ENCODE assay signal across 20 mouse cellular contexts in genomic region chr2:31101285-31101684, GRCm38 (mm10). TPM values are rescaled to one million over a fixed set of nuclear protein-coding genes. Genes with fewer than 3 reads are reported as not detected.
DNase-seq lines count a peak whose midpoint lies in the region; ATAC-seq and TF ChIP-seq lines count a peak whose summit lies in the region.
"Had no signal": no experiment of that assay in that cellular context is flagged by ENCODE, and none has a peak within 500 bp of the region (broad histone marks: within the 10 kb centered on the region; RNA-seq: fewer than 3 reads in every experiment).

No protein-coding gene starts in this region.

- peak overlapping the region; percentile 38 for H3K4me2 ChIP-seq in heart, embryonic 12.5 days
- 0 out of 2 replicates have a peak overlapping the region, but pooled peaks have one; percentile 27 for H3K4me2 ChIP-seq in lung, embryonic 14.5 days
- no peak overlapping the region for H3K4me2 ChIP-seq in intestine, embryonic 15.5 days (replicated peaks)
- H3K4me2 ChIP-seq in stomach, embryonic 14.5 days (replicated peaks; ENCODE audit: low read depth, low read length): no peak overlapping the region
- no peak overlapping the region for H3K4me2 ChIP-seq in kidney, embryonic 14.5 days (replicated peaks; ENCODE audit: low read depth, low read length)
- H3K4me2 ChIP-seq: embryonic facial prominence, embryonic 12.5 days; liver, embryonic 11.5 days; neural tube, embryonic 13.5 days had no signal

- TF ChIP-seq CTCF in lung, embryonic 14.5 days (IDR thresholded peaks at IDR 0.05; ENCODE audit: low read depth): no peak

- DNase-seq in heart, adult 8-10 months (ENCODE audit: low spot score): no peak
- no peak for DNase-seq in lung, embryonic 14.5 days
- no peak for DNase-seq in lung, postnatal 14 days
- no peak for DNase-seq in thymus, postnatal 10 days (ENCODE audit: low spot score in 2 of 2)
- DNase-seq: adrenal gland, postnatal 36 days; cerebellum, adult 8-10 months; kidney, adult 9 months; lung, postnatal 10 days had no signal

- WGBS in heart, embryonic 12.5 days: 33% methylated on average over 3 of the region's 3 CpGs
- 38% methylated on average over 3 of the region's 3 CpGs for WGBS in lung, embryonic 14.5 days
- WGBS in intestine, embryonic 15.5 days: 52% methylated on average over 3 of the region's 3 CpGs
- WGBS in stomach, embryonic 14.5 days: 66% methylated on average over 3 of the region's 3 CpGs
- 92% methylated on average over 3 of the region's 3 CpGs for WGBS in kidney, embryonic 14.5 days

- peak; percentile 36; the same call in 1 of the 2 replicates for ATAC-seq in heart, embryonic 12.5 days (ENCODE audit: insufficient number of reproducible peaks, low FRiP score)
- ATAC-seq in lung, embryonic 14.5 days (ENCODE audit: insufficient read depth): no peak
- no peak for ATAC-seq in intestine, embryonic 15.5 days
- ATAC-seq in stomach, embryonic 14.5 days (ENCODE audit: insufficient number of reproducible peaks, insufficient read depth, low FRiP score, low read depth): no peak
- ATAC-seq in kidney, embryonic 14.5 days (ENCODE audit: low FRiP score, low TSS enrichment): no peak
- ATAC-seq: activated CD4-positive, CD25-positive, alpha-beta regulatory T cell, adult 4 months; forebrain, embryonic 16.5 days; hindbrain, postnatal 0 days; Patski had no signal

- peaks cover 17% of the 10 kb centered on the region for H3K36me3 ChIP-seq in heart, embryonic 12.5 days
- 0 out of 2 replicates have a peak, but pooled peaks cover 3% of the 10 kb centered on the region for H3K36me3 ChIP-seq in lung, embryonic 14.5 days (ENCODE audit: insufficient read depth)
- no peaks in the 10 kb centered on the region; the same call in 1 of the 2 replicates for H3K36me3 ChIP-seq in intestine, embryonic 15.5 days
- no peaks in the 10 kb centered on the region; the same call in 1 of the 2 replicates for H3K36me3 ChIP-seq in stomach, embryonic 14.5 days (ENCODE audit: control insufficient read depth, insufficient read depth, low read length)
- no peaks in the 10 kb centered on the region for H3K36me3 ChIP-seq in kidney, embryonic 14.5 days (ENCODE audit: control insufficient read depth, insufficient read depth, low read length)
- H3K36me3 ChIP-seq: embryonic facial prominence, embryonic 12.5 days had no signal

- no peak overlapping the region for H3K9ac ChIP-seq in heart, embryonic 12.5 days
- no peak overlapping the region for H3K9ac ChIP-seq in lung, embryonic 14.5 days
- H3K9ac ChIP-seq in intestine, embryonic 15.5 days: no peak overlapping the region
- no peak overlapping the region for H3K9ac ChIP-seq in stomach, embryonic 14.5 days (replicated peaks; ENCODE audit: low read depth, low read length)
- no peak overlapping the region for H3K9ac ChIP-seq in kidney, embryonic 14.5 days (ENCODE audit: low read depth, low read length)
- H3K9ac ChIP-seq: embryonic facial prominence, embryonic 12.5 days; neural tube, embryonic 13.5 days had no signal

- H3K9me3 ChIP-seq in heart, embryonic 12.5 days (replicated peaks): 0 out of 2 replicates have a peak, but pooled peaks cover 3% of the 10 kb centered on the region
- H3K9me3 ChIP-seq in lung, embryonic 14.5 days (ENCODE audit: low read depth, low read length): no peaks in the 10 kb centered on the region
- H3K9me3 ChIP-seq in intestine, embryonic 15.5 days: no peaks in the 10 kb centered on the region
- peaks cover 4% of the 10 kb centered on the region; the same call in 1 of the 2 replicates for H3K9me3 ChIP-seq in stomach, embryonic 14.5 days (ENCODE audit: control insufficient read depth, low read depth, low read length)
- H3K9me3 ChIP-seq in kidney, embryonic 14.5 days (ENCODE audit: control insufficient read depth, low read length): no peaks in the 10 kb centered on the region
- H3K9me3 ChIP-seq: embryonic facial prominence, embryonic 12.5 days; midbrain, embryonic 10.5 days; neural tube, embryonic 13.5 days had no signal

- H3K4me3 ChIP-seq in heart, embryonic 12.5 days: no peak overlapping the region
- no peak overlapping the region for H3K4me3 ChIP-seq in lung, embryonic 14.5 days (ENCODE audit: low read depth, low read length)
- no peak overlapping the region for H3K4me3 ChIP-seq in intestine, embryonic 15.5 days (replicated peaks)
- H3K4me3 ChIP-seq in stomach, embryonic 14.5 days (ENCODE audit: low read depth, low read length): no peak overlapping the region
- no peak overlapping the region for H3K4me3 ChIP-seq in kidney, embryonic 14.5 days (ENCODE audit: low read length)
- H3K4me3 ChIP-seq: embryonic facial prominence, embryonic 12.5 days; midbrain, embryonic 10.5 days; neural tube, embryonic 13.5 days had no signal

- H3K27ac ChIP-seq in heart, embryonic 12.5 days (ENCODE audit: poor library complexity, severe bottlenecking): no peak overlapping the region
- 0 out of 2 replicates have a peak overlapping the region, but pooled peaks have one; percentile 9 for H3K27ac ChIP-seq in lung, embryonic 14.5 days (ENCODE audit: low read depth)
- H3K27ac ChIP-seq in intestine, embryonic 15.5 days: 0 out of 2 replicates have a peak overlapping the region, but pooled peaks have one; percentile 2
- 0 out of 2 replicates have a peak overlapping the region, but pooled peaks have one; percentile 22 for H3K27ac ChIP-seq in stomach, embryonic 14.5 days (ENCODE audit: low read length)
- no peak overlapping the region for H3K27ac ChIP-seq in kidney, embryonic 14.5 days (ENCODE audit: low read depth, low read length)
- H3K27ac ChIP-seq: embryonic facial prominence, embryonic 12.5 days; hindbrain, postnatal 0 days; midbrain, embryonic 10.5 days; neural tube, embryonic 13.5 days had no signal

- no peaks in the 10 kb centered on the region for H3K27me3 ChIP-seq in heart, embryonic 12.5 days (replicated peaks)
- H3K27me3 ChIP-seq in lung, embryonic 14.5 days (ENCODE audit: insufficient read depth, low read length): no peaks in the 10 kb centered on the region
- H3K27me3 ChIP-seq in intestine, embryonic 15.5 days (replicated peaks): no peaks in the 10 kb centered on the region
- no peaks in the 10 kb centered on the region for H3K27me3 ChIP-seq in stomach, embryonic 14.5 days (ENCODE audit: control insufficient read depth, insufficient read depth, low read length)
- H3K27me3 ChIP-seq in kidney, embryonic 14.5 days (ENCODE audit: control insufficient read depth, insufficient read depth, low read length): no peaks in the 10 kb centered on the region
- H3K27me3 ChIP-seq: embryonic facial prominence, embryonic 12.5 days; neural tube, embryonic 13.5 days; Patski had no signal

- H3K4me1 ChIP-seq in heart, embryonic 12.5 days (replicated peaks): peaks cover 25% of the 10 kb centered on the region
- H3K4me1 ChIP-seq in lung, embryonic 14.5 days (ENCODE audit: insufficient read depth): 0 out of 2 replicates have a peak, but pooled peaks cover 7% of the 10 kb centered on the region
- peaks cover 7% of the 10 kb centered on the region for H3K4me1 ChIP-seq in intestine, embryonic 15.5 days (replicated peaks)
- H3K4me1 ChIP-seq in stomach, embryonic 14.5 days (ENCODE audit: control insufficient read depth, insufficient read depth, low read length): peaks cover 7% of the 10 kb centered on the region; the same call in 1 of the 2 replicates
- peaks cover 5% of the 10 kb centered on the region; the same call in 1 of the 2 replicates for H3K4me1 ChIP-seq in kidney, embryonic 14.5 days (ENCODE audit: control insufficient read depth, insufficient read depth, low read length)
- H3K4me1 ChIP-seq: midbrain, embryonic 10.5 days had no signal

RNA-seq across cellular contexts. Expression of gene Fnbp1, which starts 40.5 kb away (rescaled TPM):
- 21.4 and 23.8 TPM in 2 replicates for polyA plus RNA-seq in heart, embryonic 12.5 days (2016; fragmentation: Nextera tagmentation; extraction: Ambion mirVana)
- 10 to 100 TPM; 47.2 to 63.1 (median 52.7) TPM for total RNA-seq in heart, adult 8-10 months (2022)
- 16.8 and 21.1 TPM in 2 replicates for polyA plus RNA-seq in lung, embryonic 14.5 days (2014; fragmentation: Nextera tagmentation; extraction: Ambion mirVana)
- 22.7 and 27.3 TPM in 2 replicates for polyA plus RNA-seq in intestine, embryonic 15.5 days (2015; fragmentation: Nextera tagmentation; extraction: Ambion mirVana)
- polyA plus RNA-seq in stomach, embryonic 14.5 days (2014; fragmentation: Nextera tagmentation; extraction: Ambion mirVana): 36.5 and 39.2 TPM in 2 replicates
- polyA plus RNA-seq in kidney, embryonic 14.5 days (2014; fragmentation: Nextera tagmentation; extraction: Ambion mirVana): 12.2 and 24.1 TPM in 2 replicates

RNA-seq across cellular contexts. Expression of gene Gpr107, which starts 50.8 kb away (rescaled TPM):
- polyA plus RNA-seq in heart, embryonic 12.5 days (2016; fragmentation: Nextera tagmentation; extraction: Ambion mirVana): 37.4 and 40.4 TPM in 2 replicates
- 10 to 100 TPM; 27.1 to 34.5 (median 29.8) TPM for total RNA-seq in heart, adult 8-10 months (2022)
- polyA plus RNA-seq in lung, embryonic 14.5 days (2014; fragmentation: Nextera tagmentation; extraction: Ambion mirVana): 23.6 and 24.9 TPM in 2 replicates
- polyA plus RNA-seq in intestine, embryonic 15.5 days (2015; fragmentation: Nextera tagmentation; extraction: Ambion mirVana): 30.0 and 31.1 TPM in 2 replicates
- 33.5 and 39.8 TPM in 2 replicates for polyA plus RNA-seq in stomach, embryonic 14.5 days (2014; fragmentation: Nextera tagmentation; extraction: Ambion mirVana)
- polyA plus RNA-seq in kidney, embryonic 14.5 days (2014; fragmentation: Nextera tagmentation; extraction: Ambion mirVana): 26.6 and 27.5 TPM in 2 replicates

Comparison
In these comparisons a context has a peak if more than half of its experiments do, and no peak if none do; other contexts are left out.
1. H3K27ac ChIP-seq: peak in lung, embryonic 14.5 days (single experiment), intestine, embryonic 15.5 days (single experiment) and stomach, embryonic 14.5 days (single experiment); none in heart, embryonic 12.5 days (single experiment) and kidney, embryonic 14.5 days (single experiment).
2. H3K4me2 ChIP-seq: peak in heart, embryonic 12.5 days (single experiment) and lung, embryonic 14.5 days (single experiment); none in intestine, embryonic 15.5 days (single experiment), stomach, embryonic 14.5 days (single experiment) and kidney, embryonic 14.5 days (single experiment).